8 mouse cellular contexts compared by ENCODE assay signal in genomic region chr2:30606621-30607052, GRCm38 (mm10). TPM values are rescaled to one million over a fixed set of nuclear protein-coding genes. Genes with fewer than 3 reads are reported as not detected.
DNase-seq lines count a peak whose midpoint lies in the region; ATAC-seq and TF ChIP-seq lines count a peak whose summit lies in the region.

No protein-coding gene starts in this region.

- no peak for ATAC-seq in heart, embryonic 14.5 days (ENCODE audit: insufficient number of reproducible peaks, insufficient read depth, low FRiP score, low read depth)
- peak; percentile 59 for ATAC-seq in forebrain, embryonic 13.5 days
- ATAC-seq in kidney, postnatal 0 days (replicated peaks; ENCODE audit: low FRiP score, low read depth), result no peak
- ATAC-seq in neural tube, embryonic 15.5 days (ENCODE audit: low FRiP score), result peak; percentile 53

- H3K27me3 ChIP-seq in heart, embryonic 14.5 days (ENCODE audit: control insufficient read depth, insufficient read depth, low read length), result no peaks in the 10 kb centered on the region
- H3K27me3 ChIP-seq in forebrain, embryonic 13.5 days, result no peaks in the 10 kb centered on the region
- no peaks in the 10 kb centered on the region for H3K27me3 ChIP-seq in kidney, postnatal 0 days (ENCODE audit: insufficient read depth, low read length)
- H3K27me3 ChIP-seq in neural tube, embryonic 15.5 days (replicated peaks), result no peaks in the 10 kb centered on the region

- H3K4me3 ChIP-seq in heart, embryonic 14.5 days (ENCODE audit: control insufficient read depth in 1 of 2, insufficient read depth in 1 of 2, low read depth in 1 of 2, low read length in 2 of 2), result no peak overlapping the region
- H3K4me3 ChIP-seq in forebrain, embryonic 13.5 days, result no peak overlapping the region
- no peak overlapping the region for H3K4me3 ChIP-seq in kidney, postnatal 0 days (replicated peaks; ENCODE audit: low read depth, low read length)
- H3K4me3 ChIP-seq in neural tube, embryonic 15.5 days (replicated peaks), result no peak overlapping the region

- H3K27ac ChIP-seq in heart, embryonic 14.5 days (replicated peaks in 1 of 2; ENCODE audit: control insufficient read depth in 1 of 2, insufficient read depth in 1 of 2, low read depth in 2 of 2, low read length in 2 of 2), result 0 out of 4 replicates have a peak overlapping the region, but pooled peaks of 1 of the 2 experiments have one; percentile 3
- H3K27ac ChIP-seq in forebrain, embryonic 13.5 days, result peak overlapping the region; percentile 86
- H3K27ac ChIP-seq in kidney, postnatal 0 days, result 0 out of 2 replicates have a peak overlapping the region, but pooled peaks have one; percentile 20
- H3K27ac ChIP-seq in neural tube, embryonic 15.5 days (replicated peaks), result peak overlapping the region; percentile 87

- H3K9me3 ChIP-seq in heart, embryonic 14.5 days (ENCODE audit: control insufficient read depth, low read length), result no peaks in the 10 kb centered on the region
- no peaks in the 10 kb centered on the region for H3K9me3 ChIP-seq in forebrain, embryonic 13.5 days (replicated peaks)
- no peaks in the 10 kb centered on the region for H3K9me3 ChIP-seq in kidney, postnatal 0 days (replicated peaks; ENCODE audit: low read length)
- H3K9me3 ChIP-seq in neural tube, embryonic 15.5 days (replicated peaks), result no peaks in the 10 kb centered on the region

- TF ChIP-seq CTCF in kidney, postnatal 0 days (IDR thresholded peaks at IDR 0.05; ENCODE audit: low read depth), result no peak

- no peak for DNase-seq in heart, adult 18-20 months
- DNase-seq in kidney, postnatal 0 days (ENCODE audit: low spot score), result peak; percentile 72
- no peak for DNase-seq in frontal cortex, adult 2 months (ENCODE audit: extremely low spot score in 1 of 2, low spot score in 1 of 2)
- DNase-seq in spleen, postnatal 4 days (ENCODE audit: low spot score in 2 of 2), result no peak
- no peak for DNase-seq in T-cell, adult 2 months (ENCODE audit: low spot score)

- H3K36me3 ChIP-seq in heart, embryonic 14.5 days (ENCODE audit: control insufficient read depth, insufficient read depth, low read length), result no peaks in the 10 kb centered on the region
- no peaks in the 10 kb centered on the region for H3K36me3 ChIP-seq in forebrain, embryonic 13.5 days (ENCODE audit: poor library complexity, severe bottlenecking)
- H3K36me3 ChIP-seq in kidney, postnatal 0 days (ENCODE audit: insufficient read depth, low read length), result no peaks in the 10 kb centered on the region
- H3K36me3 ChIP-seq in neural tube, embryonic 15.5 days, result no peaks in the 10 kb centered on the region

- whole genome bisulfite sequencing in heart, embryonic 14.5 days, result 36% methylated on average over 23 of the region's 23 CpGs
- WGBS in forebrain, embryonic 13.5 days, result 6% methylated on average over 23 of the region's 23 CpGs
- WGBS in kidney, postnatal 0 days, result 14% methylated on average over 23 of the region's 23 CpGs
- WGBS in neural tube, embryonic 15.5 days, result 5% methylated on average over 23 of the region's 23 CpGs

- H3K9ac ChIP-seq in heart, embryonic 14.5 days (ENCODE audit: low read length), result no peak overlapping the region
- H3K9ac ChIP-seq in forebrain, embryonic 13.5 days, result peak overlapping the region; percentile 39
- no peak overlapping the region for H3K9ac ChIP-seq in kidney, postnatal 0 days (ENCODE audit: low read depth, low read length)
- H3K9ac ChIP-seq in neural tube, embryonic 15.5 days (replicated peaks), result peak overlapping the region; percentile 12; the same call in 1 of the 2 replicates

- 0 out of 2 replicates have a peak overlapping the region, but pooled peaks have one; percentile 5 for H3K4me2 ChIP-seq in heart, embryonic 14.5 days (ENCODE audit: low read length)
- peak overlapping the region; percentile 42 for H3K4me2 ChIP-seq in forebrain, embryonic 13.5 days
- peak overlapping the region; percentile 13; the same call in 1 of the 2 replicates for H3K4me2 ChIP-seq in kidney, postnatal 0 days (ENCODE audit: low read length)
- H3K4me2 ChIP-seq in neural tube, embryonic 15.5 days, result peak overlapping the region; percentile 37

- peaks cover 26 to 40% of the 10 kb centered on the region in 2 experiments for H3K4me1 ChIP-seq in heart, embryonic 14.5 days (ENCODE audit: control insufficient read depth in 2 of 2, insufficient read depth in 2 of 2, low read length in 2 of 2)
- peaks cover 69% of the 10 kb centered on the region for H3K4me1 ChIP-seq in forebrain, embryonic 13.5 days
- peaks cover 34% of the 10 kb centered on the region for H3K4me1 ChIP-seq in kidney, postnatal 0 days (replicated peaks; ENCODE audit: insufficient read depth, low read length)
- peaks cover 60% of the 10 kb centered on the region for H3K4me1 ChIP-seq in neural tube, embryonic 15.5 days

RNA-seq across cellular contexts. Expression of gene Cstad, which starts 11.8 kb away (rescaled TPM):
- polyA plus RNA-seq in heart, embryonic 14.5 days (2014; fragmentation: Nextera tagmentation; extraction: Ambion mirVana), result 3.2 and 3.8 TPM in 2 replicates
- total RNA-seq in heart, adult 18-20 months (2021), result 1 to 10 TPM in 1 of 2 experiments, under 1 TPM in 1; 0.57 to 1.2 TPM
- polyA plus RNA-seq in forebrain, embryonic 13.5 days (2015; fragmentation: Nextera tagmentation; extraction: Ambion mirVana), result 0.49 and 1.1 TPM in 2 replicates
- polyA plus RNA-seq in kidney, postnatal 0 days (2015; fragmentation: Nextera tagmentation; extraction: Ambion mirVana), result 2.1 and 2.7 TPM in 2 replicates
- polyA plus RNA-seq in neural tube, embryonic 15.5 days (2015; fragmentation: Nextera tagmentation; extraction: Ambion mirVana), result 0.31 and 0.83 TPM in 2 replicates
- polyA plus RNA-seq in frontal cortex, adult 2 months (2012; rRNA removed), result 4.2 and 5.7 TPM in 2 replicates

Comparison
In these comparisons a context has a peak if more than half of its experiments do, and no peak if none do; other contexts are left out.
1. ATAC-seq: peak in forebrain, embryonic 13.5 days (single experiment) and neural tube, embryonic 15.5 days (single experiment); none in heart, embryonic 14.5 days (single experiment) and kidney, postnatal 0 days (single experiment).
2. H3K9ac ChIP-seq: peak in forebrain, embryonic 13.5 days (single experiment) and neural tube, embryonic 15.5 days (single experiment); none in heart, embryonic 14.5 days (single experiment) and kidney, postnatal 0 days (single experiment).
3. Peak in every context shown above with its lines, with median percentiles within 50 percentile points of each other: H3K4me2 ChIP-seq.